In the genomic region with DNA sequence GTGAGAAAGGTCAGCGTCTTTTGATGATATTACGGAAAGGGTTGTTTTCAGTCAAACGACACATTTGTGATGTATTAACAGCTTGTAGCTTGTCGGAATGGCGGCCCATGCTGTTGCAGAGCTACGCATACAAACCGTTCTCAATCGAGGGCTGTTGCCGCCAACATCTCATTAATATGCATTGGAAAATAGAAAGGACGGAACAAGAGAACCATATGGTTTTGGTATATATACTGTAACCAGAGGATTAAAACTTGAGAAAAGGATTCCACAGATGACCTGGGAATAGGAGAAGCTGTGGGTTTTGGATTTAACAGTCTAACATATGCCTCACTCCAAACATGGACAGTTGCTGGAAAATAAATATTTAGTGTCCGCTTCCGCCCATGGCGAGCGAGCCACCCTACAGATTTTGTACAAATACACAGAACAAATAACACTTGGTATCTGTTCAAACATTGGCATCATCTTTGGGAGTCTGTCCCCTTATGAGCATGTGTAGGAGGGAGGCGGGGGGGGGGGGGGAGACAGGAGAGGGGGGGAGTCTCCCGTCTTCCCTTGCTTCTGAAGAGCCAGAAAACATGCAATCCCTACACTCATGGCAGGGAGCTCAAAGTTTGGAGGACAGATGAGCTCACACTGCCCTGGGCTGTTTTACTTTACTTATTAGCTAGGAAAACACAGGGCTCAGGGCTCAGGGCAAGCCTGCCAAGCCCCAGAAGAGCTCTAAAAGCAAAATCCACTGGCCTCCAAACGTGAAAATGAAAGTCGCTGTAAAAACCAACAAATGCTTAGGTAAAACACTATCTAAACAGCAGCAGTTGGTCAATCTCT, we compare ENCODE assay signal across 17 mouse cellular contexts.
DNase-seq lines count a peak whose midpoint lies in the region; ATAC-seq and TF ChIP-seq lines count a peak whose summit lies in the region.
"Had no signal": no experiment of that assay in that cellular context is flagged by ENCODE, and none has a peak within 500 bp of the region (broad histone marks: within the 10 kb centered on the region; RNA-seq: fewer than 3 reads in every experiment).

No protein-coding gene starts in this region.

- H3K27ac ChIP-seq in forebrain, embryonic 14.5 days (ENCODE audit: low read depth, low read length) = no peak overlapping the region
- no peak overlapping the region for H3K27ac ChIP-seq in forebrain, embryonic 12.5 days
- H3K27ac ChIP-seq in lung, embryonic 15.5 days = 0 out of 2 replicates have a peak overlapping the region, but pooled peaks have one; percentile 0
- H3K27ac ChIP-seq in forebrain, postnatal 0 days (ENCODE audit: low read depth, low read length) = no peak overlapping the region
- peak overlapping the region; percentile 69 for H3K27ac ChIP-seq in stomach, embryonic 16.5 days (ENCODE audit: low read length)
- H3K27ac ChIP-seq in hindbrain, embryonic 10.5 days = no peak overlapping the region
- H3K27ac ChIP-seq: heart, adult 2 months; kidney, embryonic 15.5 days; liver, embryonic 14.5 days had no signal

- no peaks in the 10 kb centered on the region for H3K36me3 ChIP-seq in forebrain, embryonic 14.5 days (ENCODE audit: control insufficient read depth, insufficient read depth, low read length)
- H3K36me3 ChIP-seq in forebrain, embryonic 12.5 days (replicated peaks) = no peaks in the 10 kb centered on the region
- H3K36me3 ChIP-seq in lung, embryonic 15.5 days = no peaks in the 10 kb centered on the region
- H3K36me3 ChIP-seq in forebrain, postnatal 0 days (ENCODE audit: insufficient read depth) = no peaks in the 10 kb centered on the region
- no peaks in the 10 kb centered on the region for H3K36me3 ChIP-seq in stomach, embryonic 16.5 days (ENCODE audit: control insufficient read depth, insufficient read depth, low read length)
- no peaks in the 10 kb centered on the region for H3K36me3 ChIP-seq in hindbrain, embryonic 10.5 days
- H3K36me3 ChIP-seq: kidney, embryonic 15.5 days had no signal

- no peaks in the 10 kb centered on the region for H3K27me3 ChIP-seq in forebrain, embryonic 14.5 days (replicated peaks; ENCODE audit: control insufficient read depth, insufficient read depth, low read length)
- 0 out of 2 replicates have a peak, but pooled peaks cover 3% of the 10 kb centered on the region for H3K27me3 ChIP-seq in forebrain, embryonic 12.5 days
- no peaks in the 10 kb centered on the region for H3K27me3 ChIP-seq in lung, embryonic 15.5 days
- H3K27me3 ChIP-seq in forebrain, postnatal 0 days (ENCODE audit: insufficient read depth, low read length) = no peaks in the 10 kb centered on the region
- no peaks in the 10 kb centered on the region for H3K27me3 ChIP-seq in stomach, embryonic 16.5 days (ENCODE audit: control insufficient read depth, insufficient read depth, low read length)
- no peaks in the 10 kb centered on the region for H3K27me3 ChIP-seq in hindbrain, embryonic 10.5 days (ENCODE audit: insufficient read depth, poor library complexity, severe bottlenecking)
- H3K27me3 ChIP-seq: CH12.LX; kidney, embryonic 15.5 days had no signal

- ATAC-seq in forebrain, embryonic 14.5 days = peak; percentile 77
- ATAC-seq in forebrain, embryonic 12.5 days (ENCODE audit: low FRiP score) = no peak
- ATAC-seq in lung, embryonic 15.5 days (ENCODE audit: borderline replicate concordance, extremely low read depth, low FRiP score, low TSS enrichment) = peak; percentile 33; the same call in 1 of the 2 replicates
- ATAC-seq in forebrain, postnatal 0 days = peak; percentile 38; the same call in 1 of the 2 replicates
- peak; percentile 49 for ATAC-seq in stomach, embryonic 16.5 days (ENCODE audit: insufficient read depth, low FRiP score)
- ATAC-seq: midbrain, embryonic 16.5 days had no signal

- no peak overlapping the region for H3K4me3 ChIP-seq in forebrain, embryonic 14.5 days (ENCODE audit: low read depth, low read length)
- no peak overlapping the region for H3K4me3 ChIP-seq in forebrain, embryonic 12.5 days (replicated peaks)
- H3K4me3 ChIP-seq in lung, embryonic 15.5 days = no peak overlapping the region
- no peak overlapping the region for H3K4me3 ChIP-seq in forebrain, postnatal 0 days (ENCODE audit: low read depth, low read length)
- no peak overlapping the region for H3K4me3 ChIP-seq in stomach, embryonic 16.5 days (replicated peaks; ENCODE audit: low read length)
- no peak overlapping the region for H3K4me3 ChIP-seq in hindbrain, embryonic 10.5 days
- H3K4me3 ChIP-seq: heart, adult 2 months; kidney, embryonic 15.5 days had no signal

- no peaks in the 10 kb centered on the region for H3K9me3 ChIP-seq in forebrain, embryonic 14.5 days (replicated peaks; ENCODE audit: control insufficient read depth, low read length)
- no peaks in the 10 kb centered on the region for H3K9me3 ChIP-seq in forebrain, embryonic 12.5 days
- H3K9me3 ChIP-seq in lung, embryonic 15.5 days = no peaks in the 10 kb centered on the region
- H3K9me3 ChIP-seq in forebrain, postnatal 0 days (ENCODE audit: low read length) = no peaks in the 10 kb centered on the region
- H3K9me3 ChIP-seq in stomach, embryonic 16.5 days (replicated peaks; ENCODE audit: control insufficient read depth, low read length) = no peaks in the 10 kb centered on the region
- H3K9me3 ChIP-seq in hindbrain, embryonic 10.5 days = no peaks in the 10 kb centered on the region
- H3K9me3 ChIP-seq: kidney, embryonic 15.5 days had no signal

- no peak for TF ChIP-seq CTCF in forebrain, postnatal 0 days (IDR thresholded peaks at IDR 0.05; ENCODE audit: low read depth)

- peak; percentile 76 for DNase-seq in forebrain, embryonic 14.5 days (ENCODE audit: low spot score)
- DNase-seq in lung, adult 18-20 months = no peak
- DNase-seq in forebrain, postnatal 0 days = peak; percentile 39
- no peak for DNase-seq in hindbrain, embryonic 10.5 days (ENCODE audit: low spot score)
- no peak for DNase-seq in spleen, postnatal 36 days (ENCODE audit: low spot score in 2 of 2)
- DNase-seq: adrenal gland, postnatal 10 days; cerebellum, adult 18-20 months; heart, adult 2 months; left cerebral cortex, postnatal 4 days; thymus, adult 18-20 months had no signal

- no peak overlapping the region for H3K9ac ChIP-seq in forebrain, embryonic 14.5 days (ENCODE audit: low read length)
- no peak overlapping the region for H3K9ac ChIP-seq in forebrain, embryonic 12.5 days
- H3K9ac ChIP-seq in lung, embryonic 15.5 days = no peak overlapping the region
- H3K9ac ChIP-seq in forebrain, postnatal 0 days = no peak overlapping the region
- H3K9ac ChIP-seq in stomach, embryonic 16.5 days (ENCODE audit: low read length) = no peak overlapping the region
- H3K9ac ChIP-seq: kidney, embryonic 15.5 days; liver, embryonic 14.5 days had no signal

- no peaks in the 10 kb centered on the region for H3K4me1 ChIP-seq in forebrain, embryonic 14.5 days (ENCODE audit: control insufficient read depth, insufficient read depth, low read length)
- H3K4me1 ChIP-seq in forebrain, embryonic 12.5 days = no peaks in the 10 kb centered on the region; the same call in 1 of the 2 replicates
- peaks cover 2% of the 10 kb centered on the region; the same call in 1 of the 2 replicates for H3K4me1 ChIP-seq in lung, embryonic 15.5 days
- no peaks in the 10 kb centered on the region for H3K4me1 ChIP-seq in forebrain, postnatal 0 days (ENCODE audit: insufficient read depth)
- no peaks in the 10 kb centered on the region for H3K4me1 ChIP-seq in stomach, embryonic 16.5 days (ENCODE audit: control insufficient read depth, insufficient read depth, low read length)
- 0 out of 2 replicates have a peak, but pooled peaks cover 11% of the 10 kb centered on the region for H3K4me1 ChIP-seq in hindbrain, embryonic 10.5 days (replicated peaks)

- 63% methylated on average over 17 of the region's 18 CpGs for WGBS in forebrain, embryonic 14.5 days
- 77% methylated on average over 18 of the region's 18 CpGs for WGBS in forebrain, embryonic 12.5 days
- 57% methylated on average over 18 of the region's 18 CpGs for WGBS in lung, embryonic 15.5 days
- 53% methylated on average over 18 of the region's 18 CpGs for WGBS in forebrain, postnatal 0 days
- 67% methylated on average over 18 of the region's 18 CpGs for WGBS in stomach, embryonic 16.5 days
- WGBS in hindbrain, embryonic 10.5 days = 81% methylated on average over 18 of the region's 18 CpGs

- no peak overlapping the region for H3K4me2 ChIP-seq in forebrain, embryonic 14.5 days (ENCODE audit: low read length)
- H3K4me2 ChIP-seq in forebrain, embryonic 12.5 days = no peak overlapping the region
- no peak overlapping the region for H3K4me2 ChIP-seq in lung, embryonic 15.5 days
- no peak overlapping the region for H3K4me2 ChIP-seq in forebrain, postnatal 0 days (ENCODE audit: low read depth)
- H3K4me2 ChIP-seq in stomach, embryonic 16.5 days (ENCODE audit: low read depth, low read length) = no peak overlapping the region
- H3K4me2 ChIP-seq: kidney, embryonic 15.5 days had no signal

Comparison
In these comparisons a context has a peak if more than half of its experiments do, and no peak if none do; other contexts are left out.
1. DNase-seq: peak in forebrain, embryonic 14.5 days (single experiment) and forebrain, postnatal 0 days (single experiment); none in lung, adult 18-20 months (0 of 2), hindbrain, embryonic 10.5 days (single experiment) and spleen, postnatal 36 days (0 of 2).
2. H3K27ac ChIP-seq: peak in lung, embryonic 15.5 days (single experiment) and stomach, embryonic 16.5 days (single experiment); none in forebrain, embryonic 14.5 days (single experiment), forebrain, embryonic 12.5 days (single experiment), forebrain, postnatal 0 days (single experiment) and hindbrain, embryonic 10.5 days (single experiment).